Mouse (Mus musculus) cerebellum, adult 11 months (tissue): ENCODE measurements around the gene Rps15.

Source experiments
- DNase-seq: peaks from one replicate; pipeline ENCODE4 v3.0.0; 2022

Gene Rps15

GRCm38 (mm10) chr10:80293325-80293724 is 1.1 kb downstream of the Rps15 start:
- DNase-seq: no peak

GRCm38 (mm10) chr10:80294311-80294710 is 2.1 kb downstream of the Rps15 start:
- DNase-seq: no peak

GRCm38 (mm10) chr10:80294788-80295303 is 2.6 kb downstream of the Rps15 start:
- no peak for DNase-seq

- peak; percentile 83 for DNase-seq
Measured at GRCm38 (mm10) chr10:80295618-80296425, 3.6 kb downstream of the Rps15 start, which contains the start of gene Apc2. Gene Apc2 (plus strand): TSS chr10:80295977.

- no peak for DNase-seq
Measured at GRCm38 (mm10) chr10:80296824-80297223, 4.6 kb downstream of the Rps15 start.

GRCm38 (mm10) chr10:80297526-80298133 is 5.4 kb downstream of the Rps15 start:
- DNase-seq: no peak

GRCm38 (mm10) chr10:80298571-80299281 is 6.5 kb downstream of the Rps15 start:
- peak; percentile 92 for DNase-seq

- DNase-seq: no peak
Measured at GRCm38 (mm10) chr10:80299301-80299700, 7.0 kb downstream of the Rps15 start.

- DNase-seq: no peak
Measured at GRCm38 (mm10) chr10:80299824-80300223, 7.6 kb downstream of the Rps15 start.

GRCm38 (mm10) chr10:80300672-80301181 is 8.5 kb downstream of the Rps15 start:
- peak; percentile 42 for DNase-seq

GRCm38 (mm10) chr10:80301256-80302081 is 9.2 kb downstream of the Rps15 start:
- DNase-seq: peak; percentile 41

- peak; percentile 30 for DNase-seq
Measured at GRCm38 (mm10) chr10:80302082-80302355, 9.8 kb downstream of the Rps15 start.

GRCm38 (mm10) chr10:80302471-80302881 is 10.2 kb downstream of the Rps15 start:
- DNase-seq: peak; percentile 60

- DNase-seq: no peak
Measured at GRCm38 (mm10) chr10:80304458-80304857, 12.2 kb downstream of the Rps15 start.

- DNase-seq: no peak
Measured at GRCm38 (mm10) chr10:80304862-80305261, 12.6 kb downstream of the Rps15 start.

- no peak for DNase-seq
Measured at GRCm38 (mm10) chr10:80311560-80311959, 19.3 kb downstream of the Rps15 start.

- no peak for DNase-seq
Measured at GRCm38 (mm10) chr10:80312586-80313504, 20.6 kb downstream of the Rps15 start.

GRCm38 (mm10) chr10:80313627-80314201 is 21.5 kb downstream of the Rps15 start:
- no peak for DNase-seq

GRCm38 (mm10) chr10:80314494-80315001 is 22.3 kb downstream of the Rps15 start:
- DNase-seq: no peak

GRCm38 (mm10) chr10:80315315-80315714 is 23.1 kb downstream of the Rps15 start:
- DNase-seq: no peak

GRCm38 (mm10) chr10:80316359-80316781 is 24.1 kb downstream of the Rps15 start:
- DNase-seq: no peak
